Mouse (Mus musculus) C3H10T1/2 (cell line): ENCODE measurements around the gene Chst1. TPM values are rescaled to one million over a fixed set of nuclear protein-coding genes. Genes with fewer than 3 reads are reported as not detected.

Source experiments
- polyA plus RNA-seq, 2 experiments: library from polyadenylated mRNA; unstranded; fragments of >200 nt; fragmentation: generic; extraction: Trizol; gene quantifications; one replicate each; pipeline ENCODE4 v1.2.1; 2012; ENCODE audit warnings: missing spikeins in 2 of 2

The Chst1 gene
- 10 to 100 TPM; 15.4 to 23.2 TPM for polyA plus RNA-seq

DNA sequence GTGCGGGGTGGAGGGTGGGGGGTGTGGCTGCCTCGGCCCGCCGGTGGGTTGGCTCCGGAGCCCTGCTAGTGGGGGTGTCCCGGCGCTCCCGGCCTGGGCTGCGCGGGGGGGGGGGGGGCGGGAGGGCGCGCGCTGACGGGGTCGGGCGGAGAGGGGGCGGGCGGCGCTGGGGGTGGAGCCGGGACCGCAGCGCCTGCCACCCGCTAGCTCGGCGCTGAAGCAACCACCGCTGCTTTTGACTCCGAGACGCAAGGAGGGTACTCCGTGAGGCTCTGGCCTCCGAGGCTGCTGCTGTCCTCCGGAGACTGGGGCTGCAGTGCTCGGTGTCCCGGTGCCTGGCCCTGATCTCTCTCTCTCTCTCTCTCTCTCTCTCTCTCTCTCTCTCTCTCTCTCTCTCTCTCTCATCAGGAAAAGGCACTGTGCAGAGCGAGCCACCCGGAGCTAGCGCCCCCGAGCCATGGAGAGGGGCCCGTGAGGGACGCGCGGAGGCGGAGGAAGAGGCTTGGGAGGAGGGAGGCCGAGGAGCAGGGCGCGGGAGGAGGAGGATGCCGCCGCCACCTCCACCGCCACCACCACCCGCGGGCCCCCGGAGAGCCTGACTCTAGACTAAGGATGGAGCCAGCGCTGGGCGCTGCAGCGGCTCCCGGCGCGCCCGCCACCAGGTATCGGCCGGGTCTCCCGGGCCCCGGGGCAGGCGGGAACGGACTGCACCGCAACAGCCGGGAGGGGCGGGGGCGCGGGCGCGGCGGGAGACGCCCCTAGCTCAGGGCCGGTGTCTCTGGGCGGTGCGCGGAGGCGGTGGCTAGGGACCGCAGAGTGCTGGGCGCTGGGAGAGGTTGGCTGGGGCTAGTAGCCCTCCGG lies at the start of gene Chst1:
Gene Chst1 (plus strand): TSS at position 221 of the 861 bp plus-strand sequence.

Other genes with a start within 250 kb of the Chst1 start
- 10 to 100 TPM; 22.4 to 24.6 TPM for gene Pex16, start 225.0 kb upstream of the Chst1 start, polyA plus RNA-seq
- gene Large2, start 224.8 kb upstream of the Chst1 start, polyA plus RNA-seq: under 1 TPM in 1 of 2 experiments, not detected in 1; 0.09 TPM
- 1 to 10 TPM in 1 of 2 experiments, under 1 TPM in 1; 0.76 to 2.7 TPM for gene 1700029I15Rik, start 217.2 kb upstream of the Chst1 start, polyA plus RNA-seq
- gene Mapk8ip1, start 198.4 kb upstream of the Chst1 start, polyA plus RNA-seq: 10 to 100 TPM; 30.5 to 59.4 TPM
- gene Cry2, start 165.7 kb upstream of the Chst1 start, polyA plus RNA-seq: 1 to 10 TPM in 1 of 2 experiments, under 1 TPM in 1; 0.91 to 9.1 TPM
- gene Slc35c1, start 139.2 kb upstream of the Chst1 start, polyA plus RNA-seq: 1 to 10 TPM; 7.3 to 7.6 TPM